Mouse (Mus musculus) embryonic fibroblast, embryonic 13.5 days (primary cell): ENCODE measurements at regions not wholly inside any gene's neighbourhood (a gene's known extent, or its start where the extent isn't known, plus 50 kb on each side); places are given as distances from the start of the nearest gene placed in this dataset.
"Not testable (repeated sequence)": the region's sequence is repeated elsewhere in the genome, so short reads cannot be mapped to it uniquely, and the experiment has no call there.

ENCODE experiments used
- H3K27ac ChIP-seq: 2 replicates; pipeline ENCODE4 v1.5.1; 2012; ENCODE audit warnings: low read length, control low read depth, inconsistent platforms; ENCODE audit not compliant: insufficient read depth
- H3K4me1 ChIP-seq: 2 replicates; pipeline ENCODE4 v1.6.1; 2011; ENCODE audit warnings: low read length; ENCODE audit not compliant: control insufficient read depth, insufficient read depth
- H3K4me3 ChIP-seq: 2 replicates; pipeline ENCODE4 v1.5.1; 2011; ENCODE audit warnings: mild to moderate bottlenecking, control low read depth, low read length; ENCODE audit not compliant: insufficient read depth
- CTCF ChIP-seq: IDR thresholded peaks from 2 replicates; pipeline ENCODE4 v1.5.1; 2011; ENCODE audit warnings: mild to moderate bottlenecking, control low read depth, low read length, moderate library complexity, borderline replicate concordance; ENCODE audit not compliant: insufficient read depth
- POLR2A ChIP-seq: IDR thresholded peaks from 2 replicates; pipeline ENCODE4 v1.6.1; 2011; ENCODE audit warnings: low read depth, mild to moderate bottlenecking, control low read depth, low read length, moderate library complexity

GRCm38 (mm10) chr4:81624111-81624510 lies 181.5 kb upstream of the Mpdz start:
- no peak overlapping the region for H3K27ac ChIP-seq
- H3K4me3 ChIP-seq = no peak overlapping the region
- no peak for TF ChIP-seq POLR2A
- TF ChIP-seq CTCF = no peak
- H3K4me1 ChIP-seq = peaks cover 2% of the 10 kb centered on the region

- TF ChIP-seq CTCF = no peak
- TF ChIP-seq POLR2A = no peak
- peak overlapping the region; percentile 67; the same call in 1 of the 2 replicates for H3K27ac ChIP-seq
- H3K4me3 ChIP-seq = no peak overlapping the region
- peaks cover 2% of the 10 kb centered on the region for H3K4me1 ChIP-seq
Observed at GRCm38 (mm10) chr4:81621391-81622137, 178.9 kb upstream of the Mpdz start.

GRCm38 (mm10) chr4:81617191-81617590 lies 174.6 kb upstream of the Mpdz start:
- TF ChIP-seq CTCF = no peak
- TF ChIP-seq POLR2A = no peak
- no peak overlapping the region for H3K4me3 ChIP-seq
- H3K27ac ChIP-seq = no peak overlapping the region
- H3K4me1 ChIP-seq = no peaks in the 10 kb centered on the region; the same call in 1 of the 2 replicates

- Histone ChIP-seq H3K4me1 (no peaks in the 10 kb centered on the region), H3K27ac (no peak overlapping the region), H3K4me3 (no peak overlapping the region)
- no peak for TF ChIP-seq POLR2A
- TF ChIP-seq CTCF = no peak
Observed at GRCm38 (mm10) chr4:81611191-81611590, 168.6 kb upstream of the Mpdz start.

- Histone ChIP-seq H3K4me3 (no peak overlapping the region), H3K4me1 (no peaks in the 10 kb centered on the region), H3K27ac (no peak overlapping the region)
- TF ChIP-seq POLR2A (no peak), CTCF (no peak)
Observed at GRCm38 (mm10) chr4:81600396-81600795, 157.8 kb upstream of the Mpdz start.

- H3K4me1 ChIP-seq = no peaks in the 10 kb centered on the region
- no peak for TF ChIP-seq CTCF
- no peak for TF ChIP-seq POLR2A
- H3K27ac ChIP-seq = no peak overlapping the region
- no peak overlapping the region for H3K4me3 ChIP-seq
Observed at GRCm38 (mm10) chr4:81597390-81597789, 154.8 kb upstream of the Mpdz start.

DNA sequence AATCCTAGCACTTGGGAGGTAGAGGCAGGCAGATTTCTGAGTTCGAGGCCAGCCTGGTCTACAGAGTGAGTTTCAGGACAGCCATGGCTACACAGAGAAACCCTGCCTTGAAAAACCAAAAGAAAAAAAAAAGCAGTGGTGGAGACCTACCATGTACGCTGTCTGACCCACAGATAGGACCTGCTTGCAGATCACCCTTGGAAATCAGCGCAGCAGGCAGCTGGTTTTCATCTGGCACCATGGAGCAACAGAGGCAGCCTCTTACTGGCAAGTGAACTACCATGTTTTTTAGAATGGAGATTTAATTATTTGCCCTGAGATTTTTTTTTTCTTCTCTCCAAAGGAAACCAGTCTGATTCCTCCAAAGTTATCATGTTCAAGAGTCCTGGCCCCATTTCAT lies 150.8 kb upstream of the Mpdz start:
- not testable (repeated sequence) for H3K27ac ChIP-seq, H3K4me3 ChIP-seq, H3K4me1 ChIP-seq

DNA sequence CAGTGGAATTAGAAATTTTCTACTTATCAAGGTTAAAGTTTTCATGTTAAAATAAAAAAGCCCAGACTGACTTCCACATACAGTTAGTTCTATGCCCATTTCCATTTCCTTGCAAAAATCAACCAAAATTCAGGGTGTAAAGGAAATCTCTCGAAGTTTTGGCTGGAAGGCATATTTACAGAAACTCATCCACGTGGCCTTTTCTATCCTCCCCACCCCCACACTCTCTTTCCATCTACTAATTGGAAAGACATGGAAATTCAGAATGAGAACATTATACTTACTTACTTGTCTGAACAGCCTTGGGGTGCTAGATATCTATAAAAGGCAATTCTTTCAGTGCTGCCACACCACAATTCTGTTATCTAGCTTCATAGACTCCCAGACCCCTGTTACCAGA lies 139.9 kb upstream of the Mpdz start:
- Histone ChIP-seq H3K4me3 (no peak overlapping the region), H3K4me1 (no peaks in the 10 kb centered on the region), H3K27ac (no peak overlapping the region)
- no peak for TF ChIP-seq CTCF
- no peak for TF ChIP-seq POLR2A

GRCm38 (mm10) chr4:81580553-81580952 lies 137.9 kb upstream of the Mpdz start:
- no peak for TF ChIP-seq POLR2A
- no peak for TF ChIP-seq CTCF
- Histone ChIP-seq H3K4me3 (no peak overlapping the region), H3K27ac (no peak overlapping the region), H3K4me1 (no peaks in the 10 kb centered on the region)

GRCm38 (mm10) chr4:81579389-81580110 lies 136.9 kb upstream of the Mpdz start:
- Histone ChIP-seq H3K27ac (no peak overlapping the region), H3K4me1 (no peaks in the 10 kb centered on the region), H3K4me3 (no peak overlapping the region)
- TF ChIP-seq CTCF (no peak), POLR2A (no peak)
